Mouse (Mus musculus) myocyte (in vitro differentiated cells): ENCODE measurements around the gene Bckdhb. TPM values are rescaled to one million over a fixed set of nuclear protein-coding genes. Genes with fewer than 3 reads are reported as not detected.
A peak's percentile ranks its signal among the peaks of the same experiment; 100 is the strongest.
"Not testable (repeated sequence)": the region's sequence is repeated elsewhere in the genome, so short reads cannot be mapped to it uniquely, and the experiment has no call there.

Experiments used
- H3K27me3 ChIP-seq: one replicate; pipeline ENCODE4 v1.6.1; 2011; ENCODE audit not compliant: control insufficient read depth, insufficient read depth, insufficient read length
- H3K36me3 ChIP-seq: one replicate; pipeline ENCODE4 v1.6.1; 2011; ENCODE audit not compliant: control insufficient read depth, insufficient read depth
- H3K4me2 ChIP-seq: one replicate; pipeline ENCODE4 v1.6.1; 2011; ENCODE audit warnings: low read depth, control low read depth
- H3K4me3 ChIP-seq: one replicate; pipeline ENCODE4 v1.5.1; 2011; ENCODE audit warnings: mild to moderate bottlenecking, control low read depth, moderate library complexity
- H3K79me2 ChIP-seq: one replicate; pipeline ENCODE4 v1.6.1; 2011; ENCODE audit not compliant: control insufficient read depth, insufficient read depth
- H3ac ChIP-seq: one replicate; pipeline ENCODE4 v1.6.1; 2011; ENCODE audit not compliant: control insufficient read depth, insufficient read length
- CEBPB ChIP-seq: IDR thresholded peaks from 2 replicates; pipeline ENCODE4 v1.6.1; 2011; ENCODE audit warnings: mild to moderate bottlenecking, moderate library complexity; ENCODE audit not compliant: poor library complexity, insufficient read depth, severe bottlenecking
- E2F4 ChIP-seq: IDR thresholded peaks from one replicate; pipeline ENCODE4 v1.6.1; 2011; ENCODE audit warnings: mild to moderate bottlenecking, control low read depth, moderate library complexity; ENCODE audit not compliant: insufficient read depth
- MAX ChIP-seq: IDR thresholded peaks from one replicate; pipeline ENCODE4 v1.6.1; 2011; ENCODE audit warnings: low read depth, mild to moderate bottlenecking, control low read depth
- MYOD1 ChIP-seq, 3 experiments: IDR thresholded peaks; one replicate each; pipeline ENCODE4 v1.6.1; 2011; ENCODE audit warnings: control low read depth in 2 of 3, low read depth in 2 of 3, mild to moderate bottlenecking in 2 of 3, moderate library complexity in 1 of 3; ENCODE audit not compliant: insufficient read length in 2 of 3, control insufficient read depth in 1 of 3
- MYOG ChIP-seq, 3 experiments: IDR thresholded peaks; one replicate each; pipeline ENCODE4 v1.6.1; 2011; ENCODE audit warnings: control low read depth in 2 of 3, low read depth in 2 of 3, mild to moderate bottlenecking in 2 of 3; ENCODE audit not compliant: insufficient read length in 2 of 3, control insufficient read depth in 1 of 3, insufficient read depth in 1 of 3
- POLR2A ChIP-seq: IDR thresholded peaks from one replicate; pipeline ENCODE4 v1.6.1; 2011; ENCODE audit warnings: low read depth, mild to moderate bottlenecking, control low read depth, moderate library complexity; ENCODE audit not compliant: insufficient read length
- POLR2AphosphoS2 ChIP-seq: IDR thresholded peaks from one replicate; pipeline ENCODE4 v1.6.1; 2011; ENCODE audit warnings: low read depth, control low read depth; ENCODE audit not compliant: insufficient read length
- REST ChIP-seq: IDR thresholded peaks from one replicate; pipeline ENCODE4 v1.6.1; 2011; ENCODE audit warnings: mild to moderate bottlenecking, control low read depth, moderate library complexity; ENCODE audit not compliant: insufficient read depth, insufficient read length
- SRF ChIP-seq: IDR thresholded peaks from one replicate; pipeline ENCODE4 v1.6.1; 2011; ENCODE audit warnings: low read depth; ENCODE audit not compliant: control insufficient read depth, insufficient read length
- TCF12 ChIP-seq: IDR thresholded peaks from one replicate; pipeline ENCODE4 v1.6.1; 2011; ENCODE audit warnings: mild to moderate bottlenecking, control low read depth; ENCODE audit not compliant: poor library complexity, insufficient read depth, severe bottlenecking
- TCF3 ChIP-seq: IDR thresholded peaks from one replicate; pipeline ENCODE4 v1.6.1; 2011; ENCODE audit warnings: low read depth, control low read depth; ENCODE audit not compliant: insufficient read length
- USF1 ChIP-seq: IDR thresholded peaks from one replicate; pipeline ENCODE4 v1.6.1; 2011; ENCODE audit warnings: low read depth, mild to moderate bottlenecking, control low read depth, moderate library complexity
- polyA plus RNA-seq: library from polyadenylated mRNA; unstranded; fragments of >200 nt; fragmentation: generic; extraction: Trizol; gene quantifications from one replicate; pipeline ENCODE4 v1.2.1, GENCODE M21; 2012; ENCODE audit warnings: missing spikeins

The Bckdhb gene
- polyA plus RNA-seq, 1 experiment, result 4.3 TPM

- H3K27me3 ChIP-seq, result no peaks in the 10 kb centered on the region
- TF ChIP-seq POLR2A, result no peak
- TF ChIP-seq TCF12, result no peak
- TF ChIP-seq USF1, result no peak
- no peak for TF ChIP-seq E2F4
- TF ChIP-seq POLR2AphosphoS2, result no peak
- no peak for TF ChIP-seq CEBPB
- TF ChIP-seq REST, result no peak
- TF ChIP-seq MAX, result no peak
- no peak for TF ChIP-seq TCF3
- no peak for TF ChIP-seq MYOD1 (IDR thresholded peaks at IDR 0.05; ENCODE audit: control insufficient read depth in 1 of 3, insufficient read length in 2 of 3, low read depth in 2 of 3)
- TF ChIP-seq MYOG (IDR thresholded peaks at IDR 0.05; ENCODE audit: control insufficient read depth in 1 of 3, insufficient read depth in 1 of 3, insufficient read length in 2 of 3, low read depth in 2 of 3), result no peak
- no peaks in the 10 kb centered on the region for H3K36me3 ChIP-seq
- no peak overlapping the region for H3ac ChIP-seq
- H3K4me3 ChIP-seq, result no peak overlapping the region
- H3K79me2 ChIP-seq, result no peaks in the 10 kb centered on the region
- no peak overlapping the region for H3K4me2 ChIP-seq
Measured at GRCm38 (mm10) chr9:83910926-83911325, 14.0 kb upstream of the Bckdhb start.

- H3K27me3 ChIP-seq, result no peaks in the 10 kb centered on the region
- no peaks in the 10 kb centered on the region for H3K79me2 ChIP-seq
- TF ChIP-seq USF1 (no peak), E2F4 (no peak), CEBPB (no peak), MYOD1 (IDR thresholded peaks at IDR 0.05; ENCODE audit: control insufficient read depth in 1 of 3, insufficient read length in 2 of 3, low read depth in 2 of 3) (no peak), REST (no peak), MYOG (IDR thresholded peaks at IDR 0.05; ENCODE audit: control insufficient read depth in 1 of 3, insufficient read depth in 1 of 3, insufficient read length in 2 of 3, low read depth in 2 of 3) (no peak), TCF12 (no peak), SRF (no peak), MAX (no peak), POLR2AphosphoS2 (no peak), POLR2A (no peak), TCF3 (no peak)
- no peak overlapping the region for H3K4me2 ChIP-seq
- H3K36me3 ChIP-seq, result no peaks in the 10 kb centered on the region
- no peak overlapping the region for H3ac ChIP-seq
- H3K4me3 ChIP-seq, result no peak overlapping the region
Measured at GRCm38 (mm10) chr9:83922076-83922475, 2.9 kb upstream of the Bckdhb start.

GRCm38 (mm10) chr9:83924356-83924755 lies 589 bp upstream of the Bckdhb start:
- Histone ChIP-seq H3K79me2 (no peaks in the 10 kb centered on the region), H3K4me3 (no peak overlapping the region), H3ac (no peak overlapping the region), H3K36me3 (no peaks in the 10 kb centered on the region), H3K27me3 (no peaks in the 10 kb centered on the region), H3K4me2 (no peak overlapping the region)
- TF ChIP-seq REST, result no peak
- TF ChIP-seq TCF3, result no peak
- TF ChIP-seq USF1, result no peak
- no peak for TF ChIP-seq MYOG (IDR thresholded peaks at IDR 0.05; ENCODE audit: control insufficient read depth in 1 of 3, insufficient read depth in 1 of 3, insufficient read length in 2 of 3, low read depth in 2 of 3)
- no peak for TF ChIP-seq CEBPB
- TF ChIP-seq POLR2AphosphoS2, result no peak
- no peak for TF ChIP-seq MAX
- no peak for TF ChIP-seq SRF
- no peak for TF ChIP-seq MYOD1 (IDR thresholded peaks at IDR 0.05; ENCODE audit: control insufficient read depth in 1 of 3, insufficient read length in 2 of 3, low read depth in 2 of 3)
- TF ChIP-seq E2F4, result no peak
- no peak for TF ChIP-seq TCF12
- no peak for TF ChIP-seq POLR2A

GRCm38 (mm10) chr9:83925688-83926041 lies 720 bp downstream of the Bckdhb start:
- no peak overlapping the region for H3ac ChIP-seq
- no peaks in the 10 kb centered on the region for H3K36me3 ChIP-seq
- no peaks in the 10 kb centered on the region for H3K79me2 ChIP-seq
- TF ChIP-seq MYOD1 (IDR thresholded peaks at IDR 0.05; ENCODE audit: control insufficient read depth in 1 of 3, insufficient read length in 2 of 3, low read depth in 2 of 3), result no peak
- no peak for TF ChIP-seq POLR2AphosphoS2
- no peak for TF ChIP-seq TCF12
- no peak for TF ChIP-seq MYOG (IDR thresholded peaks at IDR 0.05; ENCODE audit: control insufficient read depth in 1 of 3, insufficient read depth in 1 of 3, insufficient read length in 2 of 3, low read depth in 2 of 3)
- H3K27me3 ChIP-seq, result no peaks in the 10 kb centered on the region
- H3K4me3 ChIP-seq, result peak overlapping the region; percentile 9
- peak overlapping the region; percentile 8 for H3K4me2 ChIP-seq

GRCm38 (mm10) chr9:83926302-83926701 lies 1.4 kb downstream of the Bckdhb start:
- no peak for TF ChIP-seq MYOD1 (IDR thresholded peaks at IDR 0.05; ENCODE audit: control insufficient read depth in 1 of 3, insufficient read length in 2 of 3, low read depth in 2 of 3)
- no peak for TF ChIP-seq USF1
- no peak for TF ChIP-seq SRF
- TF ChIP-seq TCF12, result no peak
- TF ChIP-seq TCF3, result no peak
- Histone ChIP-seq H3K36me3 (no peaks in the 10 kb centered on the region), H3K27me3 (no peaks in the 10 kb centered on the region), H3ac (no peak overlapping the region), H3K79me2 (no peaks in the 10 kb centered on the region), H3K4me2 (no peak overlapping the region), H3K4me3 (no peak overlapping the region)

- H3K4me3 ChIP-seq, H3K27me3 ChIP-seq, H3K4me2 ChIP-seq, H3ac ChIP-seq, H3K79me2 ChIP-seq, H3K36me3 ChIP-seq: not testable (repeated sequence)
Measured at GRCm38 (mm10) chr9:83939501-83939900, 14.6 kb downstream of the Bckdhb start.
